Mouse (Mus musculus): Measurements from ENCODE around the gene Prnp.

Prnp gene

DNA sequence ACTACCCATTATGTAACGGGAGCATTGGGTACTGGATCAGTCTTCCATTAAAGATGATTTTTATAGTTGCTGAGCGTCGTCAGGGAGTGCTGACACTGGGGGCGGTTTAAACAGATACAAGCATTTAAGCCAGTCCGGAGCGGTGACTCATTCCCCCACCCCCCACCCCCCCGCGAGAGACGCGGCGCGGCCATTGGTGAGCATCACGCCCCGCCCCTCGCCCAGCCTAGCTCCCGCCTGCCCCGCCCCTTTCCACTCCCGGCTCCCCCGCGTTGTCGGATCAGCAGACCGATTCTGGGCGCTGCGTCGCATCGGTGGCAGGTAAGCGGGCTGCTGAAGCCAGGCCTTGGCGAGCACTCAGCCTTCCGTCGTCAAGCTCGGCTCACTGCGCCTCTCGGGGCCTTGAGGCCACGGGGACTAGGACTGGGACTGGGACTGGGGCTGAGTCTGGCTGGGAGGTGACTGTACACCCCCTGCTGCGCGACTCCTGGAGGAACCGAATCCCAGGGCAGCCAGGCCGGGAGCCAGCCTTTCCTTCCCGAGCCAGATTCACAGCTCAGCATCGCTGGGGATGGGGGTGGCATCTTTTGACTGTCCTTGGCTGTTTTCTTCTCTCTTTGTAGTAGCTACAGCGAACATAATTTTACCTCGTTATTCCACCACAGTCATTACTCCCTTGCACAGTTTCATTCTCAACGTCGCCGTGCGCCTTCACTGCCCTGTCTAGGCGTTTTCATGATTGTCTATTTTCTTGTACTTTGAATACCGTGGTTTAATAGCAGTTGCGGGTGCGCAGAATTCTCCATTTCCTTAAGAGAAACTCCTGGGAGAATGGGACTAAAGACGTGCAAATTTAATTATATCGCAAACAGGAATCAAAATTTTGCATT lies at the start of gene Prnp, which contains the start of gene Prn:
Prnp (plus strand) TSS at position 246 of the 890 bp plus-strand sequence.
Prn (plus strand) TSS at position 275 of the 890 bp plus-strand sequence.
- peak; percentile 95 for DNase-seq (ENCODE audit: low spot score)

DNA sequence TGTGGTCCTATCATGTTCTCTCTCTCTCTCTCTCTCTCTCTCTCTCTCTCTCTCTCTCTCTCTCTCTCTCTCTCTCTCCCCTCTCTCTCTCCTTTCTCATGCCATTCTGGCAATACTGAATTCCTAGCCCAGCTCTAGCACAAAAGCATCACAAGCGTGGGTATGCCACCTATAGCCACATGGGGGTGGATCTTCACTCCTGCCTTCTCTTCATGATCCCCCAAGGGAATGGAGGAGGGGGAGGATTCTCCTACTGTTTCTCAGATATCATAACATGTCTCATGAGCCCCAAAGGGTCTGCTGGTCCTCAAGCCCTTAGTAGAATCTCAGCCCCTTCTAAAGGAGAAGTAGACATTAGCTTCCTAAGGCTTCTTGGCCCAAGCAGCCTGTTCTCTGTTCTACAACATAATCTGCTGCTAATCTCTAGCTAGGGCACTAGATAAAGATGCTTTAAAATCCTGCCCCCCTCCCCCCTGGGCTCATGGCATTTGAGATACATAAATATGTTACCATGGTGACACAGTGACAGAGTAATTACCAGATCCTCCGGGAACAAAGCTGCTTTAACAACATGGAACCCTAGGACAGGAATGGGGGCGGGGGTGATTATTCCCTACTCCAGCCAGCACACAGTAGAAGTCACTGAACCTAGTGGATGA lies 47.0 kb upstream of the Prnp start:
- peak; percentile 33 for DNase-seq (ENCODE audit: low spot score)

DNA sequence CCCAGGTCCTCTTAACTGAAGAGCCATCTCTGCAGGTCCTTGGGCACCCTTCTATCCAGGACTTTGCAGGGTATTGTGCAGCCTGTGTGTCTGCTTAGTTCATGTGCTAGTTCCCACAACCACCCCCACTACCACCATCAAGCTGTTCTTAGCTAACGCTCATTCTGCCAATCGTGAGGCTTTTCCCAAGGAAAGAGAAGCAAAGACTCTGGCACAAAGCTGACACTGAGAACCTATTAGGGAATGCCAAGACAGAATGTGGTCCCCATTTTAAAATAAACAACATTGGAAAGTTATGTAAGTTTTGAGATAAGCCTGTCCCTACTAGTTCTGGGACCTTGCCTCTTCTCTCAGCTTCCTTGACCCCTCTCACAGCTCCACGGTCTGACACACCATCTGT lies 46.3 kb upstream of the Prnp start:
- no peak for DNase-seq (ENCODE audit: low spot score)

DNA sequence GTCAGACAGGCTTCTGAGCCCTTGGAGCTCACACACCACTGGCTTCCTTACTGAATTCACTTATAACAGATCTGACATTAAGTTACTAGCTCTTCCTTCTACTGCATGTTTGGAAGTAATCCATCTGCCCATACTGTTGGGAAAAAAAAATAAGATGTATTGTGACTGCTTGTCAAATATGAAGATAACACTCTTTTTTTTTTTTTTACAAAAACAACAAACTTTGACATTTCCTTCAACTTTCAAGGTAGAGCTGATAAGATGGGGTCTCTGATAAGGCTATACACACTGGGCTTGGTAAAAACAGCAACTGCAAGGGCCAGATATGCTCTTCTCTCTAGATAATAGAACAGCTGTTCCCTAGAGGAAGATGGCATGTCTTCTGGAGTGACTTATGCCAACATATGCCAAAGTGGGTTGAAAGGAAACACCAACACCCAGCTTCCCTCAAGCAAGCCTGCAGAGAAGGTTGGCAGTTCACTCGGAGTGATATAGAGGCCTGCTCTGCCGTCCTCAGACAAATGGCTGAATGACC lies 45.4 kb upstream of the Prnp start:
- no peak for DNase-seq (ENCODE audit: low spot score)

DNA sequence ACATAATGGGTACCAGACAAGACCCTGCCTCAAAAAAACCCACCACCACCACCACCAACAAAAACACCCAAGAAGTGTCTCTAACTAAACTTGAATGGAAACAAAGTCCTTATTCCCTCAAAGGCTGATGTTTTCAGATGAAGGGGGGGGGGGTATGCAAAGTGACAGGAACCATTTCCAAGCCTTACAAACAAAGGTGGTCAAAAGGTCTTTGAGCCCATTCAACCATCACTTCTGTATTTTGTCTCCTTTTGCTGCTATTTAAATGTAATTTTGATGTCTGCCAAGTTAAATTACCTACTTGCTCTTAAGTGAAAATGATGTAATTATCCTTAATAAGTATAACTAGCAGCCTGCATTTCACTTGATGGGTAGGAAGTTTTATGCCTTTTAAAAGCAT lies 43.1 kb upstream of the Prnp start:
- no peak for DNase-seq (ENCODE audit: low spot score)

DNA sequence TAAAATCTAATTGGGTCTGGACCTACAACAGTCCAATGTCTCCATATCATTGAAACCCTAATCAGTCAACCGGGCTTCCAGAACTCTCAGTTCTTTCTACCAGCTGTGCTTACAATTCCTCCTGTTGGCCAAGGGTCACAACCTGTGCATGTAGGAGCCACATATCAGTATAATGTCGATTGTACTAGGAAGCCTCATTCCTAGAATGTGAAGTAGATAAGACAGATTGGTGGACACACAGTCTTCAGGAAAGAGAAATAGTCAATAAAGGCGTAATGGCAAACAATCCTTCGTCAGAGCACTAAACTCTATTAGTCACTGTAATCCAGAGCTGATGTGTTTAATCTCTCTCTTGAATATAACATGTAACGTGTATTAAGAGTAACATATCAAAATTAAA lies 40.7 kb upstream of the Prnp start:
- no peak for DNase-seq (ENCODE audit: low spot score)

DNA sequence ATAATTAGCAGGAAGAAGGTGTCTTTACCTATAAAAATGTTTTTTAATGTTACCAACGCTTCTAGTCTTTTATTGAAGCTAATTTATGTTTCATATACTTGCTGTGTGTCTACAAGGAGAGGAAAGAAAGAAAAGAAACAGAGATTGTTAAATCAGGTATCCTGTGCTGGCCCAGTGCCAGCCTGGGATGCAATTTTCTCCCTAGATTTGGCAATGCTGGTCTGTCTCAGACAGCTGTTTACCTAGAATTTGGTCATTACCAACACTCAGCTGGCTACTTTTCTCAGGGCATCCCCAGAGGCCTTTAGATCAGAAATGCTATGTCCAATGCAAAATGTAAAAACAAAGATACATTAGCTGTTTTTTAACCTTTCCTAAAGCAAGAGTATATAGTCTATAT lies 36.4 kb upstream of the Prnp start:
- DNase-seq (ENCODE audit: low spot score) = no peak

DNA sequence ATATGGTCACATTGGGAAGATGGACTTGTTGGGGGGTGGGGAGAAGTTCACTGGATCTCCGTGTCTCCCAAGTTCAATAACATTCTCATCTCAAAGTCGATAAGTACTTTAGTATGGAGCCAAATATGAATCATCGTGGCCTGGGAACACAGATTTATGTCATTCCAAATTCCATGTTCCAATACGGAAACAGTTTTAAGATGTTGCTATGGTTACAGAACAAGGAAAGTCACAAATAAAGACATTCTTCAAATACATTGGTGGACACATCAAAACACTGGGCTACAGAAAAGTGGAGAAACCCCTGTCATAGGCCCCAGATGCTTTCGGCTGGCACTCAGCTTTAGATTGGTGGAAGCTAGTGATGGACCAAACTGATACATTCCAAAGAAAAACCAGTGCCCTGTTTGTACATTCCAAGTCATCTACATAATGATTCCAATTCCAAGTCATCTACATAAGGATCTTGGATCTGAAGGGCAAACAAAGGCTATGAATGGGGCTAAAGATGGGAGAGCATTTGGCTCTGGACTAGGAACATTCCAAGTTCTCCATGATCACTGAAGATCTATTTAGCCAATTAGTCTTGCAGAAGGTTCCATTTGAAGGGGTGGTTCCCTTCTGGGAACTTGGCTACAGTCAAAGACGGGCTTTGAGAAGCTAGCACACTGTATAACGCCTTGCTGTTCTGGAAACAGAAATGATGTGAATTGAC lies 33.0 kb upstream of the Prnp start:
- no peak for DNase-seq (ENCODE audit: low spot score)

DNA sequence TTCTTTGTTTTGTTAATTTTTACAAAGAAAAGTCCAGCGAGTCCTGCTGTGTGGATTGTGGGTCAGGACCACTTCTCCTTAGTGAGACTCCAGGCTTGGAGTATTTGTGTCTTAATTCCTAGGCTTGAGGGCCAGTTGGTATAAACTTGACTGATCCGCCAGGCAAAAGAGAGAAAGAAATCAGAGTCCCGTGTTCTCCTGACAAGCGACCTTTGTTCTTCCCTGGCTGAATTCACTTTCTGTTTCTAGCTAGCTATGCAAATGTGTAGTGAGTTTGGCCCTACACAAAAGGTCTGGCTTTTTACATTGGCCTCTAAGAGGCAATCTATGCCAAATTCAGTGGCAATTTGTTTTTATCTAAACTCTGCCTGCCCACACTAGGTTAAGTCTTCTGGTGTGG lies 28.0 kb upstream of the Prnp start:
- DNase-seq (ENCODE audit: low spot score) = no peak

DNA sequence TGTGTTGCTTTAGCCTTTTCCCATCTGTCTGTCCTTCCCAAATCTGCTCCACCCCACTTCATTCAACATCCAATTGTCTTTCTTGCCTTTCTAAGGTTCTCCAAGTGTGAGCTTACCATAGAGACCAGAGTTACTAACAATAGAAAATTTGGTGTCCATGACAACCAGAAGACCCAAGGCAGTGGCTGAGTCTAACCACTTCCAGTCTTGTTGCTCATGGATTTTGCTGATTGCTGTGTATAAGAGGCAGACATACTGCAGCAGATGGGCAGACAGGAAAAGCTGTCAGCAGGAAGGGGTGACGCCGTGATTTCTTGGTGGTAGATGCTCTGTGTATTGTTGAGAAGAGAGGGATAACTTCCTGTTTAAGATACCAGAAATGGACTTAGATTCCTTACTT lies 26.6 kb upstream of the Prnp start:
- DNase-seq (ENCODE audit: low spot score) = peak; percentile 17

DNA sequence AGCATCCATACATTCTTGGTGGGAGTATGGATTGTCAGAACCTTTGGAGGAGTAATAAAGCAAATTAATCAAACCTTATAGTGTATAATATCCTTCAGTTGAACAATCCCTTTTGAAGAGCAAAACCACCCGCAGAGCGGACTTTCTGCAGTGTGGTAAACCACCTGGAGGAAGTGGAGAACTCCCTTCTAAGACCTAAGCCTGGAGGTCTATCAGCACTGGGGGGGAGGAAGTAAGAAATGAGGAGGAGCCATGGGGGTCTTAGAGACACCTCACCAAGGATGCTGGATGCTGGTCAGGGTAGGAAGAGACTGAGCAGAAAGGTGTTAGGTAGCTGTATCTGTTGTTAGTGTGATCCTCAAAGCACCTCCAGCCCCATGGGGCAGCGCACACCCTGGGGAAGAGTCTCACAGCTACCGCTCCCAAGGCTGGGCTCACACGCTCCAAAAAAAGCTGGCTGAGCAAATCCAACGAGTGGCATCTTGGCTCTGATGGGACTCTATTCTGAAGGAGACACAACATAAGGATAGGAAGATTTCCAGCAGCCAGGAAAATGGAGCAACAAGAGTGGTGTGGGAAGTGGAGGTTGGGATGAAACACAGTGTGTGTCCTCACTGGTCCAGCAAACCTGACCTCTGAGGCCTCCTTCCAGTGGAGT lies 23.1 kb upstream of the Prnp start:
- no peak for DNase-seq (ENCODE audit: low spot score)

DNA sequence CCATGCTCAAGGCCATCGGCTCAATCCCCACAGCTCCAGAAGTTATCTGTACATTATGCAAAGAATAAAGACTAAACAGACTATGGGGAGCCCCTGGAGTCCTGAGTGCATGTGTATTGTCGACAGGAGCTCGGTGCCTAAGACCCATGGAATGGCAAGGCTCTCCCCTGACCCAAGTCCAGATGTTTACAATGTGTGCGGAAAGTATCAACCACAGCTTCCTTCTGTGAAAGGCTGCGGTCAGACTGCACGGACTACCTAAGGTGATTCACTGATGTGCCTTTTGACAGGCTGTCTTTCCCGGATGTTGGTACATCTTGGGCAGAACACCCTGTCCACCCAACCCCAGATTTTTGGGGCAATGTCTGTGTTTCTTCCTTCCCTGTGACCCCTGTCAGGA lies 21.5 kb upstream of the Prnp start:
- DNase-seq (ENCODE audit: low spot score) = no peak

DNA sequence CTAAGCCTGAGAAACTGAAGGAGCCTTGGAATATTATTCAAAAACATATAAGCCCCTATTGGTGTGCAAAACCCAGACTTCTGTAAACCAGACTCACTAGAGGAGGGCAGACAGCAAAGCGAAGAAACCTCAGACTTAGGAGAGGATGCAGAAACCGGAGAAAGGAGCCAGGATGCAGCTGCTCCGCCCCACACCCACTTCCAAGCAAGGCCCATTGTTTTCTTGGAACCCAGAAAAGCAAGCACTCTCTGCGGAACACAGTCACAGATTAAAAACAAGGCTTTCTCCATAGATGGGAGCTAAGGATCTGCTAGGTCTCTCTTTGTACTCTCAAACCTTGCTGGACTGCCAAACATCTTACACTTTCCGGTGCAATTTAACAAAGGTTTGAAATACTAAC lies 17.2 kb upstream of the Prnp start:
- no peak for DNase-seq (ENCODE audit: low spot score)

DNA sequence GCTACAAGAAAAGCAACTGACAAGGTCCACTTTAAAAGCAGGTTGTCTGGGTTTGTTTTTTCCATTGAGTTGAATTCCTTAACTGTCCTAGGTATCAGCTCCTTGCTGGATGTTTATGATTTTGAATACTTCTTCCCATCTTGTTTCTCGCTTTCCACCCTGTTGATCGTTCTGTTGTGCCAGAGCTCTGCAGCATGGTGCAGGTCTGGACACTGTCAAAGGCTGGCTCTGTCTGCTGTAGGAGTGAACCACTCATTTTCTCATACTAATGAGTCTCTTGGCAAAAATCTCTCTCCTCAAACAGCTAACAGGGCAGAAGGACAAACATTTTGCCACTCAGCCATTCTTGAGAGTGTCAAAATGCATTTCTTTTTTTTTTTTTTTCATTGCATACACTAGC lies 14.6 kb upstream of the Prnp start:
- no peak for DNase-seq (ENCODE audit: low spot score)

DNA sequence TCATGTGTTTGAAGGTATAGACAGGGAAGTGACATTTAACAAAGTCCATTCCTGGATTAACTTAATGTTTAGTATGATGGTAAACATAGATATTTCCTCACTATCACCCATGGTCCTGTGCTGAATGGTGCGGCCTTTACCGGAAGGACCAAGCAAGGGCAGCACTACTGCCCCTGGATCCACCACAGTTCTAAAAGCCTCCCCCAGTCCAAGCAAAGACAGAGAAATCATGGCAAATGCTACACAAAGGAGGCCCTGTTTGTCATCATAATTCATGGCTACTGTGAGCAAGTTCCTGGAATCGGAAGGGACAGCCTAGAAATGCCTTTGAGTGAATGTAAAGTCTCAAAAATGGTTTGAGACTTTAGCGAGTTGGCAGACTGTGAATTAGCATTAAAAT lies 13.7 kb upstream of the Prnp start:
- DNase-seq (ENCODE audit: low spot score) = no peak

DNA sequence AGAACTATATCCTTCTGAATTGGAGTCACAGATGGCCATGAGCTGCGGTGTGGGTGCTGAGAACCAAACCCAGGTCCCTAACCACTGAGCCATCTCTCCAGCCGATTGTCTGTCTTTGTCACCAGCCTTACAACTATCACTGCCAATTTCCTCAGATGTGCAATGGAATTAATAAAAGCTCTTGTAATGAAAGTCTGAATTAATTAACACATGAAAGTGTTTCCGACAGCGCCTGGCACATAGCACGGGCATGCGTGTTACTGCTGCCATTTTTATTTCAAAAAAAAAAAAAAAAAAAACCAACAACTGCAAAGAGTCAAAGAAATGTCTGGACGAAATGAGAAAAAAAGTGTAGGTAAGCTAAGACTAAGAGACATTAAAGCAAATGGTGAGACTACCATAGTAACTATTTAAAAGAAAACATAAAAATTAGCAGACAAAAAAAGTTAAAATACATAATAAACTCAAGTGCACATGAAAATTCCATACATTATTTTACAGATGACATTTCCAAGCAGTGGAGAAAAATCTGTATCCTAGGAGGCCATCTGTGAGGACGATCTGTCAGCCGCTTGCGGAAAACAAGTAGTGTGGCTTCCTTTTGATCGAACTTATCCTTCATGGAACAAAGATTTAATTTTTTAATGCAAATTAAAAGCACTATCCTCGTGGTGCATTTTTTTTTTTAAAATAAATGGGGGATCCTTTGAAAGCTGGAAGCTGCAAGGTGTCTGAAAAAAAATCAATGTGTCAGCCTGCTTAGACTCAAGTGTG lies 12.2 kb upstream of the Prnp start:
- no peak for DNase-seq (ENCODE audit: low spot score)

DNA sequence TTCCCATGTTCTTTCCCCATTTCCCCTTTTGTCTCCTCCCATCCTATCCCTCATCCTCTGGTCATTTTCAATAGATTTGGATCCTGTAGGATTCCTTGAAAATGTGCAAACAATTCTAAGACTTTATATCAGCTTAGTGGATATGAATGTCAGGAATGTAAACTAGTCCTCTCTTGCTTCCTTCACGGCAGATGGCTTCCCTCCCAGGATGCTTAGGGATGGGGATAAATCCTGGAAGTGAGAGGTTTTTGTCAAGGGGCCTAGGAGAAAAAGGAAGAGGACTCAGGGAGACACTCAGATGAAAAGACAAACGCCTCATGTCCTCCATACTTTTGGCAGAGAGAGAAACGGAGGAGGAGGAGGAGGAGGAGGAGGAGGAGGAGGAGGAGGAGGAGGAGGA lies 7.3 kb upstream of the Prnp start:
- no peak for DNase-seq (ENCODE audit: low spot score)

DNA sequence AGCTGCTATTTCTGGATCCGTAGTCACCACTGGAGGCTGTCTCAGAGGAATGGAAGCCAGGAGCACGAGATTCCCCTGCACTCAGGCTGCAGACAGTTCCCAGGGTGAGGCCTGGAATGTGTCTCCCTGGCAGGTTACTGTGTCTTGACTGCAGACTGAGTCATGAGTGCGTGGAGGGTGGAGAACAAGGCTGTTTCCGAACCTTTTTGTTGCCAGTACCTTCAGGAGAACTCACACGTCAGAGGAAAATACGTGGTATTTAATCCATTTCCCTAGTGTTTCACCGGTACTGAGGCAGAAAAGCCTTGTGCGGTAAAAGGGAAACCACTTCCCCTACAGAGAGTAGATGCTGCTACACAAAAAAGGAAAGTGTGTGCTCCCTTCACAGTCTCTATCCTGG lies 6.9 kb upstream of the Prnp start:
- DNase-seq (ENCODE audit: low spot score) = no peak

DNA sequence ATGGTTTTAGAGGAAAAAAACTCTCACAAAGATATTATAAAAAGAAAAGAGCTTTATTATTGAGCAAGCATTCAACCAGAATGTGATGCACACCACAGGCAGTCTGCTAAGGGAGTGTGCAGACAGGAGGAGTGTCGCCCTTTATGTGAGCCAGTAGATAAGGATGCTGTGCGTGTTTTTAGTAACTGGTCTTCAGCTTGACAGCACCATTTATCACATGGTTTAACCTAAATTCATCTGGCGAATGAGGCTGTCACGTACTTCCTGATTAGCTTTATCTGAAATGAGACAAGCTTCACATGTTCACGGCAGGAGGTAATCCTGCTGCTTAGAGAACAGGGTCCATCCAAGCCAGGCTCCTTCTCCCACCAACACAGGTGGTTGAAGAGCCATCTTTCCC lies 4.7 kb upstream of the Prnp start:
- DNase-seq (ENCODE audit: low spot score) = no peak

DNA sequence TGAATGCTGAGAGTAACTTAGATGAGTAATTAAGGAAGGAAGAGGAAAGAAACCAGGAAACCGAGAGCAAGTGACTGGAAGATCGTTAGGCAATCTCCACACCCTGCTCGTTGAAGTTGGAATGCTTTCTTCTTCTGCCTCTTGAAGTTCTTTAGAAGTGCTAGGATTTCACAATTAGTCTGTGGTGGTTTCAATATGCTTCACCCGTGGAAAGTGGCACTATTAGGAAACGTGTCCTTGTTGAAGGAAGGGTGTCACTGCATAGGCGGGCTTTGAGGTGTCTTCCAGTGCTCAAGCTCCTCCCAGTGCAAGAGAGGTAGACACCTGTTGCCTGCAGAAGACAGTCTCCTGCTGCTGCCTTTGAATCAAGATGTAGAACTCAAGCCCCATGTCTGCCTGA lies 4.0 kb upstream of the Prnp start:
- no peak for DNase-seq (ENCODE audit: low spot score)

DNA sequence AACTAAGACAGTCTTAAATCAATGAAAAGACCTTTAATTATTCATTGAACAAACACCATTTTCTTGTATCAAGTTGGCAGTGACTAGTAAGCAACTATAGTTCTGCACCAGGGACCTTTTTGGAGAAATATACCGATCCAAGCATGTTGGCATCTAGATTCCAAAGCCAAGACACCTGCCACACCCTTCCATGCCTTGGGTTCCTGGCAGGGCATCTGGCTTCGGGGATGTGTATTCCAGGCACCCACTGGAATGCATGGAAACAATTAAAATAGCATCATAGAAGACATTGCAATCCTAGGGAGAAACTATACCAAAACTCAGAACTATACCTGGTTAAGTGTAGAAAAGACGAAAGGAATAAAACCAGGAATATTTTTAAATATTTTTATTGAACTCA lies 3.5 kb upstream of the Prnp start:
- DNase-seq (ENCODE audit: low spot score) = no peak
